Mouse (Mus musculus) hindbrain, postnatal 0 days (tissue): Measurements from ENCODE around the gene Prkn. TPM values are rescaled to one million over a fixed set of nuclear protein-coding genes. Genes with fewer than 3 reads are reported as not detected.

ENCODE experiments used
- ATAC-seq: fragments of 200-750 bp; cut with Nextera tagmentation; 2 replicates; pipeline ENCODE4 v1.8.0; 2017; ENCODE audit warnings: mild to moderate bottlenecking, moderate TSS enrichment, moderate library complexity
- DNase-seq: peaks from one replicate; pipeline ENCODE4 v3.0.0-alpha.2; 2015; ENCODE audit warnings: low spot score
- H3K27ac ChIP-seq: fragments of 300-500 bp; sonication (generic); 2 replicates; pipeline ENCODE4 v1.5.1; 2014; ENCODE audit warnings: mild to moderate bottlenecking
- H3K27me3 ChIP-seq: fragments of 300-500 bp; sonication (generic); 2 replicates; pipeline ENCODE4 v1.6.1; 2014; ENCODE audit warnings: low read length, mixed read lengths; ENCODE audit not compliant: insufficient read depth
- H3K36me3 ChIP-seq: fragments of 300-500 bp; sonication (generic); 2 replicates; pipeline ENCODE4 v1.6.1; 2014; ENCODE audit warnings: low read length, mixed read lengths; ENCODE audit not compliant: insufficient read depth
- H3K4me1 ChIP-seq: fragments of 300-500 bp; sonication (generic); 2 replicates; pipeline ENCODE4 v1.6.1; 2014; ENCODE audit warnings: antibody characterized with exemption, low read length, mixed read lengths; ENCODE audit not compliant: insufficient read depth
- H3K4me2 ChIP-seq: fragments of 300-500 bp; sonication (generic); 2 replicates; pipeline ENCODE4 v1.6.1; 2014; ENCODE audit warnings: low read depth, mild to moderate bottlenecking, low read length, moderate library complexity, mixed read lengths
- H3K4me3 ChIP-seq: fragments of 300-500 bp; sonication (generic); 2 replicates; pipeline ENCODE4 v1.5.1; 2014; ENCODE audit warnings: low read length
- H3K9ac ChIP-seq: fragments of 300-500 bp; sonication (generic); replicated peaks from 2 replicates; pipeline ENCODE4 v1.6.1; 2014; ENCODE audit warnings: mild to moderate bottlenecking, low read length, moderate library complexity, mixed read lengths
- H3K9me3 ChIP-seq: fragments of 300-500 bp; sonication (generic); 2 replicates; pipeline ENCODE4 v1.6.1; 2016; ENCODE audit warnings: low read length, mixed read lengths
- CTCF ChIP-seq: IDR thresholded peaks from 2 replicates; pipeline ENCODE4 v1.5.1; 2016; ENCODE audit warnings: antibody characterized with exemption, control low read depth, low read depth
- WGBS: fragments of 180-500 bp; shearing (Covaris S2); extraction: QIAGEN DNeasy Blood & Tissue Kit; methylation state at CpG from one replicate; pipeline ENCODE4 v1.1.7; 2014; 5-methylcytosine and 5-hydroxymethylcytosine counted together
- polyA plus RNA-seq: library from polyadenylated mRNA; unstranded; fragments of >200 nt; fragmentation: Nextera tagmentation; extraction: Ambion mirVana; gene quantifications from 2 replicates; pipeline ENCODE4 v1.2.1, GENCODE M21; 2015
- total RNA-seq: library from RNA; depleted of rRNA; stranded (reverse); fragments of >200 nt; gene quantifications from 2 replicates; pipeline ENCODE4 v1.2.3, GENCODE M21; 2014

The Prkn gene
- total and polyA plus RNA-seq, 2 experiments from 2014 or later: 9.3 to 10.7 TPM

GRCm38 (mm10) chr17:11466095-11466494 lies 625.9 kb downstream of the Prkn start:
- H3K4me1 ChIP-seq: no peaks in the 10 kb centered on the region
- H3K27ac ChIP-seq: no peak overlapping the region
- no peaks in the 10 kb centered on the region for H3K36me3 ChIP-seq
- no peak for ATAC-seq
- no peaks in the 10 kb centered on the region for H3K9me3 ChIP-seq
- H3K9ac ChIP-seq: no peak overlapping the region
- H3K4me3 ChIP-seq: no peak overlapping the region
- no peak for DNase-seq
- WGBS: 62% methylated on average over 2 of the region's 2 CpGs
- no peak overlapping the region for H3K4me2 ChIP-seq
- no peaks in the 10 kb centered on the region for H3K27me3 ChIP-seq
- no peak for TF ChIP-seq CTCF

GRCm38 (mm10) chr17:11468624-11469023 lies 628.4 kb downstream of the Prkn start:
- no peak for ATAC-seq
- no peak overlapping the region for H3K4me2 ChIP-seq
- H3K9me3 ChIP-seq: no peaks in the 10 kb centered on the region
- no peaks in the 10 kb centered on the region for H3K4me1 ChIP-seq
- H3K27me3 ChIP-seq: no peaks in the 10 kb centered on the region
- no peak overlapping the region for H3K27ac ChIP-seq
- TF ChIP-seq CTCF: no peak
- no peak overlapping the region for H3K9ac ChIP-seq
- no peaks in the 10 kb centered on the region for H3K36me3 ChIP-seq
- H3K4me3 ChIP-seq: no peak overlapping the region
- 85% methylated on average over 2 of the region's 2 CpGs for WGBS
- DNase-seq: no peak

GRCm38 (mm10) chr17:11483032-11483431 lies 642.8 kb downstream of the Prkn start:
- Histone ChIP-seq H3K9me3 (no peaks in the 10 kb centered on the region), H3K36me3 (no peaks in the 10 kb centered on the region), H3K27me3 (no peaks in the 10 kb centered on the region), H3K4me1 (no peaks in the 10 kb centered on the region), H3K4me3 (no peak overlapping the region), H3K27ac (no peak overlapping the region), H3K9ac (no peak overlapping the region), H3K4me2 (no peak overlapping the region)
- no peak for TF ChIP-seq CTCF
- 88% methylated on average over 2 of the region's 2 CpGs for WGBS
- no peak for ATAC-seq
- DNase-seq: no peak

DNA sequence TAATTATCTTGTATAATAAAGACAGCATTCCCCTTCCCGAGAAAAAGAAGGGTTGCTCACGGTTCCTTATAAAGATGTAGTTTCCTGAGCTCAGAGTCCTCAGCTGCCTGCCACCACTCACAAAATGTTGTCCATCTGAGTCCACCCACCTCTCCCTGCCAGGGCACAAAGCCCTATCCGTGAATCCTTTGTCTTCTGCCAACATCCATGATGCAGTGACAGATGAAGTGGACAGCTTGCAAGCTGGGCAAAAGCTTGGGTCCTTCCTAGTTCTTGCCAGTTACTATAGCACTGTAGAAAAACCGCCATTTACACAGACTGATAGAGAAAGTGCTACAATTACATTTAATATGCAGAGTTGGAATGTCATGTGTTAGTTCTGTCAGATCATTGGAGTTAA lies 649.9 kb downstream of the Prkn start:
- H3K4me3 ChIP-seq: no peak overlapping the region
- ATAC-seq: 0 out of 2 replicates have a peak, but pooled peaks have one; percentile 35
- H3K9ac ChIP-seq: no peak overlapping the region
- no peaks in the 10 kb centered on the region for H3K9me3 ChIP-seq
- WGBS: 52% methylated on average over 4 of the region's 4 CpGs
- no peaks in the 10 kb centered on the region for H3K36me3 ChIP-seq
- peak; percentile 38 for DNase-seq
- TF ChIP-seq CTCF: no peak
- no peaks in the 10 kb centered on the region for H3K27me3 ChIP-seq
- no peaks in the 10 kb centered on the region for H3K4me1 ChIP-seq
- H3K27ac ChIP-seq: no peak overlapping the region
- no peak overlapping the region for H3K4me2 ChIP-seq

DNA sequence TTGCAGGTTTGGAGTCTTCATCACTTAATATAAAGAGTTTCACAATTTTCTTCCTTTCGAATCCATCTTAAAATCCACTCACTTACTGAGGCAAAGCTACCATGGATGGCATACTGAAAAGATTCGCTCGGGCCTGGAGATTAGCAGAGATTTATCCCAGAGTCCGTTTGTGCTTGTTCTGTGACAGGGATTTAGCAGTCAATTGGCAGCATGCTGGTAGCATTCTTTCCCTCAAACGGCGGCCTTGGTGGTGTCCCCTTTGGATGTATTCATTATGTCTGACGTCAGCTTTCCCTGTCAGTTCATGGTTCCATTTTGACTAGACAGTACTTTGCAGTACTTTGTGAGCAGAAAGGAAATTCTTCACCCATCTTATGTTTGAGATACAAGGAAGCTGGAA lies 662.4 kb downstream of the Prkn start:
- DNase-seq (no peak), ATAC-seq (no peak)
- Histone ChIP-seq H3K4me1 (no peaks in the 10 kb centered on the region), H3K4me2 (no peak overlapping the region), H3K9me3 (no peaks in the 10 kb centered on the region), H3K36me3 (no peaks in the 10 kb centered on the region), H3K4me3 (no peak overlapping the region), H3K27ac (no peak overlapping the region), H3K9ac (no peak overlapping the region), H3K27me3 (no peaks in the 10 kb centered on the region)
- 64% methylated on average over 7 of the region's 7 CpGs for WGBS
- no peak for TF ChIP-seq CTCF

- 97% methylated on average over 3 of the region's 3 CpGs for WGBS
Measured at GRCm38 (mm10) chr17:11504496-11504895, 664.3 kb downstream of the Prkn start.

GRCm38 (mm10) chr17:11507082-11507481 lies 666.9 kb downstream of the Prkn start:
- no peak for DNase-seq
- H3K9me3 ChIP-seq: no peaks in the 10 kb centered on the region
- no peak overlapping the region for H3K27ac ChIP-seq
- no peak for TF ChIP-seq CTCF
- 80% methylated on average over 3 of the region's 3 CpGs for WGBS
- H3K36me3 ChIP-seq: no peaks in the 10 kb centered on the region
- no peaks in the 10 kb centered on the region for H3K27me3 ChIP-seq
- no peaks in the 10 kb centered on the region for H3K4me1 ChIP-seq
- H3K4me3 ChIP-seq: no peak overlapping the region
- ATAC-seq: no peak
- H3K4me2 ChIP-seq: no peak overlapping the region
- no peak overlapping the region for H3K9ac ChIP-seq

More at GRCm38 (mm10) chr17:11504496-11504895, 664.3 kb downstream of the Prkn start:
- no peak for ATAC-seq
- Histone ChIP-seq H3K4me2 (no peak overlapping the region), H3K36me3 (no peaks in the 10 kb centered on the region), H3K9ac (no peak overlapping the region), H3K4me3 (no peak overlapping the region), H3K4me1 (no peaks in the 10 kb centered on the region), H3K27ac (no peak overlapping the region), H3K9me3 (no peaks in the 10 kb centered on the region), H3K27me3 (no peaks in the 10 kb centered on the region)
- DNase-seq: no peak
- TF ChIP-seq CTCF: no peak
